Mouse (Mus musculus) ES-Bruce4 (cell line): ENCODE measurements around the gene Hipk4.

Experiments used
- CTCF ChIP-seq: IDR thresholded peaks from one replicate; pipeline ENCODE4 v1.8.1; 2011; ENCODE audit warnings: low read depth, low read length
- EP300 ChIP-seq: IDR thresholded peaks from 2 replicates; pipeline ENCODE4 v1.6.1; 2011; ENCODE audit warnings: low read depth, low read length; ENCODE audit not compliant: insufficient read depth

DNA sequence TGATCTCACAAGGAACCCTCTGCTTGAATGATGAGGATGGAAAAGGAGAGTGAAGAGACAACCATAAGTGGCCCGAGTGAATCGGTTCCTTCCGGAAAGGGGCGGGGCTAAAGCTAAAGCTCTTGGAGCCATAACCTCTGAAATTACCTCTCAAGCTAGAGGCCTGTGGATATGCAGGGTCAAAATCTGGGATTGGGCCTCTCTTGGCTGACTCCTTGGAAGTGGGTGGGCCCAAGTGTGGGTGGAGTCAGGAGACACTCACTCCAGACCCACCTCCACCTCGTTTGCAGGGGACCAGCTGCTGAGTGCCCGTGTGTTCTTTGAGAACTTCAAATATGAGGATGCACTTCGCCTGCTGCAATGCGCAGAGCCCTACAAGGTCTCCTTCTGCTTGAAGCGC lies 8.1 kb upstream of the Hipk4 start:
- no peak for TF ChIP-seq CTCF
- TF ChIP-seq EP300, result no peak
